Mouse (Mus musculus): ENCODE results near the gene Cdhr3. TPM values are rescaled to one million over a fixed set of nuclear protein-coding genes. Genes with fewer than 3 reads are reported as not detected.

The Cdhr3 gene
- polyA plus RNA-seq, 1 experiment = not detected

Other genes with a start within 250 kb of the Cdhr3 start
- gene Sypl, start 139.0 kb downstream of the Cdhr3 start, polyA plus RNA-seq (2012; ENCODE audit: insufficient read depth, insufficient read length, missing spikeins) = 76.0 and 95.5 TPM in 2 replicates
- 17.2 and 22.9 TPM in 2 replicates for gene Atxn7l1, start 54.8 kb upstream of the Cdhr3 start, polyA plus RNA-seq (2012; ENCODE audit: insufficient read depth, insufficient read length, missing spikeins)

Data from brown adipose tissue, adult 24 weeks (tissue).